Mouse (Mus musculus) gastrocnemius, adult 2 months (tissue): ENCODE measurements around the gene Cdc42ep4. TPM values are rescaled to one million over a fixed set of nuclear protein-coding genes. Genes with fewer than 3 reads are reported as not detected.

Experiments
- DNase-seq: peaks from one replicate; pipeline ENCODE4 v3.0.0; 2022
- H3K27ac ChIP-seq: fragments of 200-600 bp; 2 replicates; pipeline ENCODE4 v1.8.1; 2022; ENCODE audit warnings: mild to moderate bottlenecking
- H3K4me3 ChIP-seq: fragments of 200-600 bp; 2 replicates; pipeline ENCODE4 v1.8.1; 2022; ENCODE audit warnings: mild to moderate bottlenecking, moderate library complexity
- CTCF ChIP-seq: fragments of 200-600 bp; IDR thresholded peaks from 2 replicates; pipeline ENCODE4 v1.8.1; 2022; ENCODE audit warnings: antibody characterized with exemption, mild to moderate bottlenecking, moderate library complexity
- intact Hi-C: fragments of 180-260 bp; cut with DNase I; formaldehyde crosslinking; loops from one replicate; pipeline ENCODE4 v1.15.1; 2025
- total RNA-seq, 2 experiments: library from RNA; stranded (reverse); gene quantifications; 2 replicates each; pipeline ENCODE4 v1.2.3; 2021

Cdc42ep4 gene
- total RNA-seq, 2 experiments from 2014 or later, result 5.2 to 9.1 TPM

DNA sequence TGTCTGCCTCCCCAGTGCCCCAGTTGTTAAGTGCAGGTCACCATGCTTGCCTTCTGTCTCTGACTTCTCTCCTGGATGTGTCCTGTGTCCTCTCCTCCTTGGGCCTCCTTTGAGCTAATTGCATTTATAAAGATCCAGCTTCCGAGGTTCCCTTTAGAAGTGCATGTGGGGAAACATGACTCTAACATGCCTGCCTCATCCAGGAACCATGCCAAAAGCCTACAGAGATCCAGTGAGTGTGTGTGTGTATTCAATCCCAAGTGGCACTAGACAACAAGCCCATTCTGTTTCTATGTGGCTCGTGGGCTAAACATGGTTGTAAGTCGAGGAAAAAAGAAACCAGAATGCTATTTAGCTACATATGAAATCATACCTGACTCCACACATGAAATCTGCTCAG, 16.7 kb upstream of the Cdc42ep4 start:
- DNase-seq, result no peak
- intact Hi-C loops, result no loop called here
- Histone ChIP-seq H3K27ac (no peak overlapping the region), H3K4me3 (no peak overlapping the region)
- TF ChIP-seq CTCF, result no peak

DNA sequence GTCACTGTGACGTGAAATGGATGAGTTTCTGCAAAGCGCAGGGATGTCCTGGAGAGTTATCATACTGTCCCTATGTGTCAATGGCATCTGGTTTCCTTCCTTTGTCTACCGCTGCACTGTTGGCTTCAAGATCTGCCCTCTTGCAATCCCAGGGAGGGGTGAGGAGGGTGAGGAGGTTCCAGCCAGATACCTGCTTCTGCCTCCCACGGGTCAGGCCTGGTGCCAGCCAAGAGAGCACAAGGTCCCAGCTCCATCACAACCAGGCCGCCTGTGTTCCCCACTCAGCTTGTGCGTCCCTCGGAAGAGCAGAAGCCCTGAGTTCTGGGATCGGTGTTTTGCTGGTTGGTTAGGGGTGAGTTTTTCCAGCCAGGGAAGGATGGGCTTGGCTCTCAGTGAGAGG, 15.6 kb upstream of the Cdc42ep4 start:
- no peak for DNase-seq
- no peak for TF ChIP-seq CTCF
- H3K27ac ChIP-seq, result peak overlapping the region; percentile 63
- no peak overlapping the region for H3K4me3 ChIP-seq
- intact Hi-C loops, result no loop called here

DNA sequence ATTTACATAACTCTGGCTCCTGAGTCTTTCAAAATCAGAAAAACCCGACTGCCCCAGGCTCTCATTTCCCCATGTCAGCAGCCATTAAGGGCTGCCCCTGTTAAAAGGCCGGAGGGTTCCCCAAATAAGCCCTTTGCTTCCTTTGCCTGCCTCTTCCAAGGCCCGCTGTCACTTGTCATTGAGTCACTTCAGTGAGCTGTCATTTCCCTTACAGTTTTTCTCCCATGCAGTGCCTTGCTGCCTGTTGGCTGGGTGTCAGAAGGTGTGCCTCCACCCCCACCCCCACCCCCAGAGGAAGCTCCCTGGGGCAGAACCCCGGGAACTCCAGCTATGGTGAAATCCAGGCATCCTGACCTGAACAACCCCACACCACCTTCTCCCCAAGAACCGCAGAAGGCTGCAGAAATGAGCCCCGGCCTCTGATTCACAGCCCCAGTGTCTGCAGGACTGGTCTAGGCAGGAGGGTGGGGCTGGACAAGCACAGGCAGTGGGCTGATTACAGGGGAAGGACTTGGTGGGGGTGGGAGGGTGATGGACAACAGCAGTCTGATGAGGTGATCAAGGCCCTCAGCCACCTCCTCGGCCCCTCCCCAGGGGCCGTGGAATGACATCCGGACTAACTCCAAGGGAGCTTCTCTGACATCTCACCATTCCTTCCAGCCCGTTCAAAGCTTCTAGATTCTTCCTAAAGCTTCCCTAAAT, 14.8 kb upstream of the Cdc42ep4 start:
- Histone ChIP-seq H3K27ac (peak overlapping the region; percentile 63), H3K4me3 (no peak overlapping the region)
- DNase-seq, result peak; percentile 26
- no peak for TF ChIP-seq CTCF
- intact Hi-C loops, result no loop called here

DNA sequence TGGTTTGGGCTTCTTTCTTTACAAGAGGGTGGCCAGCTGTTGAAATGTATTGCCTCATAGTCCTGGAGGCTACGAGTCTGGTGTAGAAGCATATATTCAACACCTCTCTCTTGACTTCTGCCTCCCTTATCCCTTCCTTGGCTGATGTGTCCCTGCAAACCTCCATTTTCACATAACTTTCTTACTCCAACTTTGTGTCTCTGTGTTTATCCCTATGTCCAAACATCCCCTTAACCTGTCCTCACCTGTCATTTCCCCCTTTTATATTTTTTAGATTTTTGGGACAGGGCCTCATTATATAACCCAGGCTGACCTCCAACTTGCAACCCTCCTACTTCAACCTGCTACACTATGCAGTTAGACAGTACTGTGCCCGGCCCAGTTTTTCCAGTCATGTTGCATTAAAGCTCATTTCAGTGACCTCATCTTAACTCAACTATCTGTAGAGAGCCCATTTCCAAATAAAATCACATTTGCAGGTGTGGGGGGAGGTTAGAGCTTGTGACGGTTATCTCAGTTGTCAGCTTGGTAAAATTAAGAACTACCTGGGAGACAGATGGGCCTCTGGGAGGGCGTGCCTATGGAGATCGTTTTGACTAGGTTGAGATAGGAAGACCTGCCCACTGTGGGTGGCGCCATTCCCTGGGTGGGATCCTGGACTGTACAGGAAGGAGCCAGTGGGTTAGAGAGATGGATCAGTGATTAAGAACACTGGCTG, 12.6 kb upstream of the Cdc42ep4 start:
- DNase-seq, result no peak
- no peak overlapping the region for H3K27ac ChIP-seq
- no peak for TF ChIP-seq CTCF
- no peak overlapping the region for H3K4me3 ChIP-seq
- intact Hi-C loops, result no loop called here

DNA sequence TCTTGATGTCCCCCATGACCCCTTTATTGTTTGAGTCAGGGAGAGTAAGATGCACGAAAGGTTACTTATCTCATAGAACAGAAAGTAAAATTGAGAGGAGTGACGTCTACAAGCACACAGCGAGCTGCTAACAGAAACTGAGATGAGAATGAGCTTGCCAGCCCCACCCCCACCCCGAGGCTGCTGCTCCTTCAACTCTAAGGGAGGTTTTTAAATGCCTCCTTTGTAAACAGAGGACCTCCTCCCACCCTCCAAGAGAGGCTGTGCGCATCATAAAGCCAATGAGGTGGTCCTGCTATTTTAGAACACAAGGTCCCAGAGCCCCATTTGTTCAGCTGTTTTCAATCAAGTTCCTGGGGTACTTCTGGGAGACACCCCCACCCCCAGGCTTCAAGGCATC, 11.8 kb upstream of the Cdc42ep4 start:
- no peak for TF ChIP-seq CTCF

DNA sequence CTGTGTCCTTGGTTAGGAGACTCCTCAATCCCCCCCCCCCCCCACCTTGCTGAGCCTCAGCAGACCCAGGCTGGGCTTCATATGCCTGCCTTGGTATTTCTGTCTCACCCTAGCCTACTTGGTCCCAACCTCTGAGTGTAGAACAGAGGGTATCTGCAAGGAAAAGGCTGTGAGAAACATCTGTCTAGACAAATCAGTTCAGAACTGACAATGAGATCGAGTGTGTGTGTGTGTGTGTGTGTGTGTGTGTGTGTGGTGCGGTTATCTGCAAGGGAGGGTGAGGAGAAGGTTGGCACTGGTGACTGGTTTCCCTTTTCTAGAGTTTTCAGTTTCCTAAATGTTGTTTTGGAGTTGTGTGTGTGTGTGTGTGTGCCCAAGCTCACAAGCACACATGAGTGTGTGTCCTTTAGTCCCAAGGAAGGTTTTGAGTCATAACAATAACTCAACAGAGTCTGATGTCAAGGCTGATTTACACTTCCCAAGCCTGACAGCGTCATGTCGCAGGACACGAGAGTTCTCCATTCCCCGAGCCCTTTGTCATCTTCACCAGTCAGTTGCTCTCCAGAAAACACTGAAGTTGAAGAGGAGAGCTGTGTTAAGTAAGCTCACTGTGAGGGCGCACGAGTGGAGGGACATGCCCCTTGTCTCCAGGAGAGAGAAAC, 10.6 kb upstream of the Cdc42ep4 start:
- no peak for TF ChIP-seq CTCF
- DNase-seq, result no peak
- Histone ChIP-seq H3K4me3 (no peak overlapping the region), H3K27ac (no peak overlapping the region)
- intact Hi-C loops, result no loop called here

More for the DNA sequence above, 11.8 kb upstream of the Cdc42ep4 start:
- Histone ChIP-seq H3K27ac (no peak overlapping the region), H3K4me3 (no peak overlapping the region)
- intact Hi-C loops, result no loop called here
- DNase-seq, result no peak

DNA sequence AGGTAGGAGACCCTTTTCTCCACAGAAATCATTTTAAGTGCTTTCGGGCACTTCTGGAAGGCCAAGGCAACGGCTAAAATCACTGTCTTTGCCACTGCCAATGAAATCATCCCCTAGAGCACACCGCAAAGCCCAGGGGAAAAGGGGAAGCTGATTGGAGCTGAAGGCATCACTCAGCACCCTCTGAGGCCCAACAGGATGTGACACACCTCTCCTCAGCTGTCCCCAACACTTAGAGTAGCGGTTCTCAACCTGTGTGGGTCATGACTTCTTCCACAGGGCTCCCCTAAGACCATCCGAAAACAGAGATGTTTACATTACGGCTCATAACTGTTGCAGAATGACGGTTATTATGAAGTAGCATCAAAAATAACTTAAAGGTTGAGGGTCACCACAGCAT, 10.0 kb upstream of the Cdc42ep4 start:
- no peak for DNase-seq
- no peak for TF ChIP-seq CTCF
- no peak overlapping the region for H3K27ac ChIP-seq
- H3K4me3 ChIP-seq, result no peak overlapping the region
- intact Hi-C loops, result no loop called here

DNA sequence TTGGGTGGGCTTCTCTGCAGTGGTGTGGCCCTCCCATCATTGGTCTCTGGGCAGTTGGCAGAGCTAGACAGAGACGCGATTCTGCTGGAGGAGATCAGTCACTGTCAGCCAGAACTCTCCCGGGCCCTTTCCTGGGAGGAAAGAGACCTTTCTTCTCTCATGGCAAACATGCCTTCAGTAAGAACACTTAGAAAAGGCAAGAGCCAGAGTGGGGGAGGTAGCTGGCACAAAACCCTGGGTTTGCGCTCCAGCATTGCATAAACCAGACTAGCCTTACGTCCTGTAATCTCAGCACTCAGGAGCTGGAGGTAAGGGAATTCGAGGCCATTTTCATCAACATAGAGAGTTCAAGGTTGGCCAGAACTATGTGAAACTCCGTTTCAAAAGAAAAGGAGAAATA, 8.8 kb upstream of the Cdc42ep4 start:
- Histone ChIP-seq H3K4me3 (no peak overlapping the region), H3K27ac (no peak overlapping the region)
- no peak for DNase-seq
- intact Hi-C loops, result no loop called here
- no peak for TF ChIP-seq CTCF

DNA sequence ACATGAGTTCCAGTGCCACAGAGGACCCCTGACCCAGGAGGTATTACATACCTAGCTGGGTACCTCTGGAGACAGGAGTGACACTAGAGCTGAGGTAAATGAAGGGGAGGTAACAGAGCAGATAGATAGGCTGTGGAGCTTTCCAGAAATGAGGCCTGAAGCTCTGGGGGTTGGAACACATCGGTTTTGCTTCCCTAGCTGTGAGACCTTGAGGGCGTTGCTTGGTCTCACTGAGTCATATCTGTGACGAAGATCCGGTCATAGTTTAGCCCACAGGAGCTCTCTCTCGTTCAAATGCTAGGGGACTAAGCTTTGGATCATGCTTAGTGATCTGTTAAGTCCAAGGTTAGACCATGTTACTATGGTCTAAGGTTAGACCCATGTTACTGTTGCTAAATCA, 7.2 kb upstream of the Cdc42ep4 start:
- Histone ChIP-seq H3K4me3 (no peak overlapping the region), H3K27ac (no peak overlapping the region)
- intact Hi-C loops, result no loop called here
- TF ChIP-seq CTCF, result no peak
- no peak for DNase-seq

DNA sequence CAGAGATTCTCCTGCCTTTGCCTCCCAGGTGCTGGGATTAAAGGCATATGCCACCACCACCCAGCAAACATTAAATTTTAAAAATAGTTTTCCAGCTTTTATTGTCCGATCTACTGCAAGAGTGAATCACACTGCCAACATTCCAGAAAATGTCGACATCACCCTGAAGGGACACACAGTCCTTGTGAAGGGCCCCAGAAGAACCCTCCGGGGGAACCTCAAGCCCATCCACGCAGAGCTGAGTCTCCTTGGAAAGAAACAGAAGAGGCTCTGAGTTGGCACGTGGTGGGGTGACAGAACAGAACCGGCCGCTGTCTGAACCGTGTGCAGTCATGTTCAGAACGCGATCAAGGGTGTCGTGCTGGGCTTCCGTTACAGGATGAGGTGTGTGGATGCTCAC, 4.9 kb upstream of the Cdc42ep4 start:
- intact Hi-C loops, result no loop called here
- Histone ChIP-seq H3K4me3 (no peak overlapping the region), H3K27ac (no peak overlapping the region)
- no peak for TF ChIP-seq CTCF
- DNase-seq, result no peak

DNA sequence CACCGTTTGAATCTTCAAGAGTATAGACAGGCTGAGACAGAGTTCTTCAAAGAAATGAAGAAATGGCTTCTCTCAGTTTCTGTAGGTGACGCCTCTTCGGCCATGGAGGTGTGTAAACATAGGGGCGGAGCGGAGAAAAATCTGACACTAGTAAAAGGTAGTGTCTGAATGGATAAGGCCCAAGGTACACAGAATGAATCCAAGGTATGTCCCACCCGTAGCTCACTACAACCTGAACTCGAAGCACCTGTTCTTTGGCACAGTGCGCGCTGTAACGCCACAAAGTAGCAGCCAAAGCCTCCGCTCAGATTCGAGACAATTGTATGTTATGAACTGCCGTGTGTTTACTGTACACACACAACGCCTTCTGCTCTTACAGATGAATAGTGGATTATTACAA, 4.2 kb upstream of the Cdc42ep4 start:
- intact Hi-C loops, result no loop called here

DNA sequence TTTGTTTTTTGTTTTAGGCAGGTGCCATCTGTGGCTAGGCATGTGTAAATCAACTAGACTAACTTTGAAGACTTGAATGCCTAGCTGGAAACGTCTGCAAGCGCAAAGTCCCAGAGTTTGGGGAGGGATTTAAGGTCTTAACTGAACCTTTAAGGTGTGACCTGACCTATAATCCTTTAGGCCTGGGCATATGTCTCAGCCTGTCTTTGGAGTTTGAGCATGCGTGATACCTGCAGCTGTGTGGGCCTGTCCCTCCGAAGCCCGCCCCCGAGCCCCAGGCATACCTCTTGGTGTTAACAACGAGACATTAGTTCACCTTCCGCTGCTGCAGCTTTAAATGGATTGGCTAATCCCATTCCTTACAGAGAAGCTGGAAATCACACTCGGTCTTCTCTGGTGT, 3.2 kb upstream of the Cdc42ep4 start:
- intact Hi-C loops, result loop anchor here (5.0 kb wide), 2 partner anchors 53 to 108 kb away; partner anchors contain the start of gene Cog1
- no peak for TF ChIP-seq CTCF
- Histone ChIP-seq H3K4me3 (no peak overlapping the region), H3K27ac (no peak overlapping the region)
- no peak for DNase-seq

More for the DNA sequence above, 4.2 kb upstream of the Cdc42ep4 start:
- Histone ChIP-seq H3K4me3 (no peak overlapping the region), H3K27ac (no peak overlapping the region)
- no peak for DNase-seq
- no peak for TF ChIP-seq CTCF
